Mouse (Mus musculus) large intestine, adult 2 months (tissue): Measurements from ENCODE around the gene Acss1. TPM values are rescaled to one million over a fixed set of nuclear protein-coding genes. Genes with fewer than 3 reads are reported as not detected.

ENCODE experiments used
- DNase-seq: peaks from one replicate; pipeline ENCODE4 v3.0.0-alpha.2; 2012; ENCODE audit warnings: low read depth, low spot score
- WGBS: fragments of 180-500 bp; shearing (Covaris S2); methylation state at CpG from one replicate; pipeline ENCODE4 v1.1.7; 2018; 5-methylcytosine and 5-hydroxymethylcytosine counted together
- polyA plus RNA-seq: library from polyadenylated mRNA; depleted of rRNA; stranded (reverse); fragments of >200 nt; gene quantifications from 2 replicates; pipeline ENCODE4 v1.2.3, GENCODE M21; 2012; rRNA removed

Acss1 gene
- 51.6 and 67.6 TPM in 2 replicates for polyA plus RNA-seq

- DNase-seq: no peak
These were observed at the start of gene Acss1 for GRCm38 (mm10) chr2:150667820-150668766. Gene Acss1, minus strand, starts transcription at chr2:150668500.

GRCm38 (mm10) chr2:150712167-150712674 is 43.9 kb upstream of the Acss1 start:
- WGBS: 73% methylated on average over 4 of the region's 4 CpGs
- DNase-seq: no peak

More at GRCm38 (mm10) chr2:150667820-150668766, at the start of gene Acss1:
- 1% methylated on average over 61 of the region's 61 CpGs for WGBS

- WGBS: 65% methylated on average over 6 of the region's 6 CpGs
- DNase-seq: no peak
These were observed 23.3 kb upstream of the Acss1 start for GRCm38 (mm10) chr2:150691481-150692170.

GRCm38 (mm10) chr2:150690216-150690615 is 21.9 kb upstream of the Acss1 start:
- DNase-seq: no peak
- 9% methylated on average over 11 of the region's 11 CpGs for WGBS

- 43% methylated on average over 16 of the region's 16 CpGs for WGBS
- no peak for DNase-seq
These were observed 21.0 kb upstream of the Acss1 start, which contains the start of gene Vsx1 for GRCm38 (mm10) chr2:150689223-150689800. Gene Vsx1, minus strand, starts transcription at chr2:150689360.

GRCm38 (mm10) chr2:150688541-150689186 is 20.4 kb upstream of the Acss1 start:
- 2% methylated on average over 44 of the region's 44 CpGs for WGBS
- DNase-seq: no peak

GRCm38 (mm10) chr2:150687871-150688540 is 19.7 kb upstream of the Acss1 start:
- WGBS: 4% methylated on average over 23 of the region's 23 CpGs
- DNase-seq: no peak

GRCm38 (mm10) chr2:150685389-150685788 is 17.1 kb upstream of the Acss1 start:
- WGBS: 85% methylated on average over 9 of the region's 9 CpGs
- DNase-seq: no peak

- DNase-seq: no peak
These were observed 16.2 kb upstream of the Acss1 start for GRCm38 (mm10) chr2:150684451-150684850.

GRCm38 (mm10) chr2:150681581-150681980 is 13.3 kb upstream of the Acss1 start:
- DNase-seq: no peak
- 48% methylated on average over 4 of the region's 4 CpGs for WGBS

More at GRCm38 (mm10) chr2:150684451-150684850, 16.2 kb upstream of the Acss1 start:
- WGBS: 84% methylated on average over 12 of the region's 12 CpGs

- DNase-seq: no peak
- under 1% methylated on average over 3 of the region's 3 CpGs for WGBS
These were observed 10.1 kb upstream of the Acss1 start for GRCm38 (mm10) chr2:150678392-150678791.

GRCm38 (mm10) chr2:150675525-150675924 is 7.2 kb upstream of the Acss1 start:
- WGBS: 22% methylated on average over 1 of the region's 1 CpGs
- no peak for DNase-seq

GRCm38 (mm10) chr2:150674900-150675299 is 6.6 kb upstream of the Acss1 start:
- peak; percentile 50 for DNase-seq
- 0% methylated on average over 2 of the region's 2 CpGs for WGBS

- 80% methylated on average over 11 of the region's 11 CpGs for WGBS
These were observed 5.6 kb upstream of the Acss1 start for GRCm38 (mm10) chr2:150673929-150674328.

GRCm38 (mm10) chr2:150671609-150672290 is 3.5 kb upstream of the Acss1 start:
- no peak for DNase-seq
- WGBS: 81% methylated on average over 8 of the region's 8 CpGs

More at GRCm38 (mm10) chr2:150673929-150674328, 5.6 kb upstream of the Acss1 start:
- no peak for DNase-seq

- WGBS: 100% methylated on average over 1 of the region's 1 CpGs
- no peak for DNase-seq
These were observed 2.6 kb upstream of the Acss1 start for GRCm38 (mm10) chr2:150670926-150671325.

- DNase-seq: peak; percentile 57
- 19% methylated on average over 2 of the region's 2 CpGs for WGBS
These were observed 1.2 kb upstream of the Acss1 start for GRCm38 (mm10) chr2:150669454-150670045.

- DNase-seq: peak; percentile 44
- WGBS: 31% methylated on average over 5 of the region's 5 CpGs
These were observed 656 bp upstream of the Acss1 start for GRCm38 (mm10) chr2:150668956-150669355.
